Mouse (Mus musculus) lung, embryonic 14.5 days (tissue): ENCODE measurements around the gene Nup188. TPM values are rescaled to one million over a fixed set of nuclear protein-coding genes. Genes with fewer than 3 reads are reported as not detected.

Experiments used
- ATAC-seq: fragments of 200-750 bp; cut with Nextera tagmentation; 2 replicates; pipeline ENCODE4 v1.8.0; 2017; ENCODE audit warnings: mild to moderate bottlenecking, moderate TSS enrichment, moderate library complexity; ENCODE audit not compliant: insufficient read depth
- DNase-seq: peaks from one replicate; pipeline ENCODE4 v3.0.0-alpha.2; 2015
- H3K27ac ChIP-seq: fragments of 300-500 bp; sonication (generic); 2 replicates; pipeline ENCODE4 v1.5.1; 2014; ENCODE audit warnings: low read depth, mild to moderate bottlenecking, moderate library complexity
- H3K27me3 ChIP-seq: fragments of 300-500 bp; sonication (generic); 2 replicates; pipeline ENCODE4 v1.6.1; 2014; ENCODE audit warnings: low read length, control low read depth; ENCODE audit not compliant: insufficient read depth
- H3K36me3 ChIP-seq: fragments of 300-500 bp; sonication (generic); 2 replicates; pipeline ENCODE4 v1.6.1; 2014; ENCODE audit warnings: control low read depth; ENCODE audit not compliant: insufficient read depth
- H3K4me1 ChIP-seq: fragments of 300-500 bp; sonication (generic); 2 replicates; pipeline ENCODE4 v1.6.1; 2014; ENCODE audit warnings: antibody characterized with exemption, control low read depth; ENCODE audit not compliant: insufficient read depth
- H3K4me2 ChIP-seq: fragments of 300-500 bp; sonication (generic); 2 replicates; pipeline ENCODE4 v1.6.1; 2014; ENCODE audit warnings: mild to moderate bottlenecking
- H3K4me3 ChIP-seq: fragments of 300-500 bp; sonication (generic); 2 replicates; pipeline ENCODE4 v1.5.1; 2014; ENCODE audit warnings: low read depth, low read length
- H3K9ac ChIP-seq: fragments of 300-500 bp; sonication (generic); 2 replicates; pipeline ENCODE4 v1.6.1; 2014
- H3K9me3 ChIP-seq: fragments of 300-500 bp; sonication (generic); 2 replicates; pipeline ENCODE4 v1.6.1; 2016; ENCODE audit warnings: low read depth, low read length, control low read depth
- CTCF ChIP-seq: IDR thresholded peaks from 2 replicates; pipeline ENCODE4 v1.5.1; 2016; ENCODE audit warnings: antibody characterized with exemption, low read depth
- WGBS: fragments of 180-500 bp; shearing (Covaris S2); extraction: QIAGEN DNeasy Blood & Tissue Kit; methylation state at CpG from one replicate; pipeline ENCODE4 v1.1.7; 2014; 5-methylcytosine and 5-hydroxymethylcytosine counted together
- polyA plus RNA-seq: library from polyadenylated mRNA; unstranded; fragments of >200 nt; fragmentation: Nextera tagmentation; extraction: Ambion mirVana; gene quantifications from 2 replicates; pipeline ENCODE4 v1.2.1, GENCODE M21; 2014

The Nup188 gene
- polyA plus RNA-seq = 49.4 and 56.0 TPM in 2 replicates

- H3K27me3 ChIP-seq = no peaks in the 10 kb centered on the region
- H3K4me2 ChIP-seq = peak within 1 kb of the TSS; percentile 96
- WGBS = 0% methylated on average over 63 of the region's 68 CpGs
- TF ChIP-seq CTCF = no peak
- peak; percentile 93 for ATAC-seq
- peaks cover 15% of the 10 kb centered on the region for H3K4me1 ChIP-seq
- H3K9ac ChIP-seq = peak within 1 kb of the TSS; percentile 85
- H3K27ac ChIP-seq = peak within 1 kb of the TSS; percentile 76; the same call in 1 of the 2 replicates
- peaks cover 5% of the 10 kb centered on the region; the same call in 1 of the 2 replicates for H3K36me3 ChIP-seq
- H3K9me3 ChIP-seq = no peaks in the 10 kb centered on the region
- H3K4me3 ChIP-seq = peak within 1 kb of the TSS; percentile 91
- peak; percentile 98 for DNase-seq
These were observed at the start of gene Nup188, which contains the start of gene Dolk for GRCm38 (mm10) chr2:30286192-30287026. Gene Nup188 (plus strand): TSS chr2:30286397. Gene Dolk (minus strand): TSS chr2:30286334.

DNA sequence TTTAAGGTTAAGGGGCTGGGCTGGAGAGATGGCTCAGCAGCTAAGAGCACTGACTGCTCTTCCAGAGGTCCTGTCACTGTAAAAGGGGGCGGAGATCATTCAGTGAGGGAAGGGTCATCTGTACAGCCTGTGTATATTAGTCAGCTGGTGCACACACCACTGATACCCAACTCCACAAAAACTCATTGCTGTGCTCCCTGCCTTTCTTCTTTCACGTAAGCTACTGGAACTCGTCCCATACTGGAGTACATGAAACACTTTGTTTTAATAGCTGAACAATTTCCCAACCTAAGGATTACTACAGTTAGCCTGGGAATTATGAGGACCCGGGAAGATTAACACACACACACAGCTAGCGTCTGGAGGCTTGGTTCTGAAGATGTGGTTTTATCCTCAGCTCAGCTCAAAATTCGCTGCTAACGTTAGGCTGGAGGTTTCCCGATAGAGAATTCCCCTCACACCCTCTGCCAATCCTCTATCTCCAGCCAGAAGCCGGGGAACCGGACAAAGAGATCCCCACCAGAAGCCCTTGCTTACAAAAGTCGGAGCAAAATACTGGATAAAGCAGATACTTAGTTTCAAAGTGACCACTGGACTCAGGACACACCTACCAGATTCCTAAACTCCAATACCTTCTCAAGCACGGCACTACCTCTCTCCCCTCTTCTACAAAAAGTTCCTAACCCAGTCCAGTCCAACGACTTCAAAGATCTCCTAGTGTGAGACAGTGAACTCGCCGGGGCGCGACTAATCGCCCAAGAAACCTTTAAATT is 49.6 kb upstream of the Nup188 start:
- WGBS = 3% methylated on average over 18 of the region's 18 CpGs

DNA sequence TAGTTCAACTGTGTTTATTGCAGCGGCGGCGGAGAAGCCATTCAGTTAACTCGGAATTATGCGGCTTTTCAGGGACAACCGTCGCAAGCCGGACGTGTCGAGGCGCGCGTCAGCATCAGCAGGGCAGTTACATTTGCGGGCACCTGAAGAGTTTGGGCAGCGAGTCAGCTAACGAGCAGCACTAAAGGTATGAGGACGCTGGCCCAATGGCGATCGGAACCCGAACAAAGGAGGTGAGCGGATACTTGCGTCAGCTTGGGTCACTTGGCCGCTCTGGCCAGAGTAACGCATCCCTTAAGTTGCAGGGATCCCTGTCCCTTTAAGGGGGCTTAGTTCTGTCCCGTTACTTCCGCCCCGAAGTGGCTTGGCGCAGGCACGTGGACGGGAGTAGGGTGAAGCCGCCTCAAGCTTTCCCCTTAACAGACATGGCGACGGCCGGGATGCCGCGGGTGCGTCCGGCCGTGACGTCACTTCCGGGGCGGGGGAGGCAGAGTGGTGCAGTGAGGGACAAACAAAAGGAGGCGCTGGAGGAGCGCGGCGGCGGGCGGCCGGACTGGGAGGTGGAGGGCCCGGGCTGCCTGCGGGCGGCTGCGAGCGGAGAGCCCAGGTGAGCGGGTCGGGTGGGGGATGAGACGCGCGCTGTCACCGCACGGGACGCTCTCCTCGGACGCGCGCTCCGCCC is 48.9 kb upstream of the Nup188 start, which contains the start of gene Lrrc8a:
TSS of gene Lrrc8a (plus strand) at position 517 of the 682 bp plus-strand sequence.
- under 1% methylated on average over 62 of the region's 67 CpGs for WGBS
- Histone ChIP-seq H3K9me3 (no peaks in the 10 kb centered on the region), H3K27me3 (no peaks in the 10 kb centered on the region), H3K9ac (peak within 1 kb of the TSS; percentile 72), H3K27ac (peak within 1 kb of the TSS; percentile 91), H3K36me3 (peaks cover 21% of the 10 kb centered on the region), H3K4me1 (peaks cover 14% of the 10 kb centered on the region), H3K4me2 (peak within 1 kb of the TSS; percentile 88), H3K4me3 (peak within 1 kb of the TSS; percentile 90)
- peak; percentile 98 for DNase-seq
- peak; percentile 98 for ATAC-seq
- no peak; the same call in 1 of the 2 replicates for TF ChIP-seq CTCF

More for the DNA sequence above, 49.6 kb upstream of the Nup188 start:
- H3K27me3 ChIP-seq = no peaks in the 10 kb centered on the region
- H3K9me3 ChIP-seq = no peaks in the 10 kb centered on the region
- peaks cover 13% of the 10 kb centered on the region for H3K36me3 ChIP-seq
- ATAC-seq (0 out of 2 replicates have a peak, but pooled peaks have one; percentile 1), DNase-seq (peak; percentile 34)
- peak overlapping the region; percentile 90 for H3K4me3 ChIP-seq
- no peak for TF ChIP-seq CTCF
- peak overlapping the region; percentile 72 for H3K9ac ChIP-seq
- peak overlapping the region; percentile 88 for H3K4me2 ChIP-seq
- H3K4me1 ChIP-seq = peaks cover 14% of the 10 kb centered on the region
- peak overlapping the region; percentile 55 for H3K27ac ChIP-seq

DNA sequence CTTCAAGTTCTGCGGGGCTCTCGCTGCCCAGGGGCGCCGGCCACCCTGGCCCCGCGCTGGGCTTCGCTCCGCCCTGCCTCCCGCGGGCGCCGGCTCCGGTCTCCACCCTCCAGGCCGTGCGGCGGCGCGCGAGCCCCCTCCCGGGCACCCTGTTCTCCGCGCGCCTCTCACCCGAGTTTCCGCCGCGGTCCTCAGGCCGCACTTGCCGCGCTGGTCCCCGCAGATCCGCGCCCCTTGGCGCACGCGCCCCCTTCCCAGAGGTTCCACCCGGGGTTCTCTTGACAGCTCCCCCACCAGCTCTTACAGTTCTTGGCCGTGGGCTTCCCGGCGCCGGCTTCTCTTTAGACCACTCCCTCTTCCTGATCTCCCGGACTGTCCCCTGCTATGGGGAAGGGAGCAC is 48.3 kb upstream of the Nup188 start:
- ATAC-seq (peak; percentile 90), DNase-seq (peak; percentile 77)
- H3K9ac ChIP-seq = peak overlapping the region; percentile 72
- H3K27me3 ChIP-seq = no peaks in the 10 kb centered on the region
- H3K4me3 ChIP-seq = peak overlapping the region; percentile 90
- peaks cover 14% of the 10 kb centered on the region for H3K4me1 ChIP-seq
- no peak for TF ChIP-seq CTCF
- WGBS = under 1% methylated on average over 40 of the region's 42 CpGs
- peak overlapping the region; percentile 88 for H3K4me2 ChIP-seq
- peaks cover 26% of the 10 kb centered on the region for H3K36me3 ChIP-seq
- peak overlapping the region; percentile 91 for H3K27ac ChIP-seq
- H3K9me3 ChIP-seq = no peaks in the 10 kb centered on the region

GRCm38 (mm10) chr2:30238906-30239465 is 47.2 kb upstream of the Nup188 start:
- peaks cover 14% of the 10 kb centered on the region for H3K4me1 ChIP-seq
- 58% methylated on average over 3 of the region's 3 CpGs for WGBS

GRCm38 (mm10) chr2:30239777-30240176 is 46.4 kb upstream of the Nup188 start:
- peak overlapping the region; percentile 72; the same call in 1 of the 2 replicates for H3K9ac ChIP-seq
- ATAC-seq = no peak
- H3K4me2 ChIP-seq = peak overlapping the region; percentile 88; the same call in 1 of the 2 replicates

More at GRCm38 (mm10) chr2:30238906-30239465, 47.2 kb upstream of the Nup188 start:
- no peak for DNase-seq
- Histone ChIP-seq H3K4me2 (peak overlapping the region; percentile 88), H3K36me3 (peaks cover 37% of the 10 kb centered on the region), H3K9ac (peak overlapping the region; percentile 72), H3K27ac (peak overlapping the region; percentile 18; the same call in 1 of the 2 replicates), H3K4me3 (peak overlapping the region; percentile 90), H3K27me3 (no peaks in the 10 kb centered on the region), H3K9me3 (no peaks in the 10 kb centered on the region)
- ATAC-seq = no peak
- TF ChIP-seq CTCF = no peak

More at GRCm38 (mm10) chr2:30239777-30240176, 46.4 kb upstream of the Nup188 start:
- Histone ChIP-seq H3K4me1 (peaks cover 14% of the 10 kb centered on the region), H3K36me3 (peaks cover 44% of the 10 kb centered on the region), H3K27ac (no peak overlapping the region; the same call in 1 of the 2 replicates), H3K9me3 (no peaks in the 10 kb centered on the region), H3K4me3 (no peak overlapping the region; the same call in 1 of the 2 replicates), H3K27me3 (no peaks in the 10 kb centered on the region)
- WGBS = 64% methylated on average over 4 of the region's 4 CpGs
- DNase-seq = peak; percentile 56
- no peak for TF ChIP-seq CTCF
